Mouse (Mus musculus) olfactory bulb, adult 2 months (tissue): ENCODE results near the gene Rora. TPM values are rescaled to one million over a fixed set of nuclear protein-coding genes. Genes with fewer than 3 reads are reported as not detected.

Experiments
- H3K27ac ChIP-seq: fragments of 200-500 bp; 2 replicates; pipeline ENCODE4 v1.5.1; 2012; ENCODE audit warnings: low read depth, low read length; ENCODE audit not compliant: insufficient read depth
- H3K4me1 ChIP-seq: fragments of 200-500 bp; 2 replicates; pipeline ENCODE4 v1.6.1; 2012; ENCODE audit warnings: low read length; ENCODE audit not compliant: control insufficient read depth, insufficient read depth
- H3K4me3 ChIP-seq: fragments of 200-500 bp; 2 replicates; pipeline ENCODE4 v1.5.1; 2012; ENCODE audit warnings: mild to moderate bottlenecking, low read depth, low read length, moderate library complexity; ENCODE audit not compliant: insufficient read depth
- CTCF ChIP-seq: fragments of 200-500 bp; IDR thresholded peaks from 2 replicates; pipeline ENCODE4 v1.5.1; 2012; ENCODE audit warnings: low read depth, mild to moderate bottlenecking, low read length, moderate library complexity; ENCODE audit not compliant: insufficient read depth
- POLR2A ChIP-seq: fragments of 200-500 bp; IDR thresholded peaks from 2 replicates; pipeline ENCODE4 v1.6.1; 2012; ENCODE audit warnings: mild to moderate bottlenecking, low read depth, low read length, moderate library complexity; ENCODE audit not compliant: insufficient read depth
- WGBS: fragments of 180-500 bp; shearing (Covaris S2); methylation state at CpG from one replicate; pipeline ENCODE4 v1.1.7; 2018; 5-methylcytosine and 5-hydroxymethylcytosine counted together
- polyA plus RNA-seq: library from polyadenylated mRNA; stranded (reverse); fragments of >200 nt; gene quantifications from 2 replicates; pipeline ENCODE4 v1.2.4, GENCODE M21; 2012; ENCODE audit warnings: low replicate concordance; ENCODE audit not compliant: missing spikeins, insufficient read depth, insufficient read length

Gene Rora
- polyA plus RNA-seq, 1 experiment: not detected

- Histone ChIP-seq H3K4me1 (peaks cover 2% of the 10 kb centered on the region; the same call in 1 of the 2 replicates), H3K4me3 (no peak overlapping the region), H3K27ac (no peak overlapping the region)
- TF ChIP-seq POLR2A (no peak), CTCF (no peak)
- 96% methylated on average over 4 of the region's 4 CpGs for WGBS
Observed at GRCm38 (mm10) chr9:68699856-68700255, 46.3 kb downstream of the Rora start.

DNA sequence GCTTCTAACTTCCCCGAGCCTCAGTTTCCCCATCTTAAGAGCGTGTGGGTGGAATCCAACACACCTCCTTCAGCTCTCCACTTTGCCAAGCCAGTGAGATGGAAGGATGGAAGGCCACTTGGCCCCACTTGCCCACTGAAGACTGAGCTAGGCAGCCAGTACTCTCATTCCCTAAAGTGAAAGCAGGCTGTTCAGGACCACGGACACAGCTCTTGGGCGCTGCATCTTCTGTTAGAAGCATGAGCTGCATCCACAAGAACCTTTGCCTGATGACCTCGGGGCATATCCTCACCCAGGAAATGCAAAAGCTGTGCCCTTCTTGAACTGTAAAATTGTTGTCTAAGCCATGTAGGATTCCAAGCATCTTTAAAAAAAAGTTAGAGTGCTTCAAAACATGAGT, 54.0 kb downstream of the Rora start:
- TF ChIP-seq CTCF: no peak
- Histone ChIP-seq H3K4me1 (peaks cover 13% of the 10 kb centered on the region), H3K4me3 (no peak overlapping the region), H3K27ac (no peak overlapping the region)
- 83% methylated on average over 5 of the region's 5 CpGs for WGBS

GRCm38 (mm10) chr9:68709232-68709631, 55.6 kb downstream of the Rora start:
- Histone ChIP-seq H3K4me1 (peaks cover 13% of the 10 kb centered on the region), H3K4me3 (no peak overlapping the region), H3K27ac (no peak overlapping the region)
- 79% methylated on average over 8 of the region's 8 CpGs for WGBS
- TF ChIP-seq CTCF (no peak), POLR2A (no peak)

DNA sequence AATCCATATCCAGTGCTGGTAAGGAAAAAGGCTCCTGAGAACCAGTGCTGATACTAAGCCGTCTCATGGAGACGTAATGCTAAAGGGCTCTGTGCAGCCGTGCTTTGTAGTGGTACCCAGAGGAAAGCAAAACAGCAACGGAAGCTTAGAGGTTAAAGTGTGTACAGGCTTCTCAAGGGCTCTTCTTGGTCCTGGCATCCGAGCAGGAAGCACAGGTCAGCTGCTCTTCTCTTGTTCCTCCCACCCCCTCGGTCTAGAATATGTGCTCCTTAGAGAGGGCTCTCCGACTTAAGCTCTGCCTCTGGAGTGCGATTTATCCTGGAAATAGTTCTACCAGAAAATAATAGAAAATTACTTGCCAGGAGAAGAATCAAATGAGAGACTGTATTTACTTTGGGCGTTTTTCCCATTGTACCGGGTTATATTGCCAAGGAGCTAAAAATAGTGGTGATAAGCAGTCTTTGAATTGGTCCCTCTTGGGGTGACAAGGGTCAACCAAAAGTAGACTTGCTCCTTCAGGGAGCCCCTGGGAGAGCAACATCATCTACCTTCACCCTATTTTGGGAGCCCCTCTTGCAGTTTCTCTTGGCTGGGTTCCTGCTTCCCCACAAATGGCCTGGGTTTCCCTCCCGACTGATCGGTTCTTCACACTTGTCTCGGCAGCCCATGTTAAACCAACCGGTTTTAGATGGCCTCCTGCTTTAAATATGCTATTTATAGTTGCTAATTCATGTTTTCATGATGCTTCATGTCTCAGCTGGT, 57.5 kb downstream of the Rora start:
- H3K4me3 ChIP-seq: no peak overlapping the region
- no peak overlapping the region for H3K27ac ChIP-seq
- TF ChIP-seq POLR2A: no peak
- TF ChIP-seq CTCF: no peak
- peaks cover 13% of the 10 kb centered on the region for H3K4me1 ChIP-seq
- WGBS: 33% methylated on average over 14 of the region's 14 CpGs

GRCm38 (mm10) chr9:68716961-68717360, 63.4 kb downstream of the Rora start:
- Histone ChIP-seq H3K4me1 (no peaks in the 10 kb centered on the region), H3K4me3 (no peak overlapping the region), H3K27ac (no peak overlapping the region)
- 29% methylated on average over 5 of the region's 5 CpGs for WGBS
- TF ChIP-seq POLR2A: no peak
- 0 out of 2 replicates have a peak, but pooled peaks have one; percentile 9 for TF ChIP-seq CTCF

- no peak for TF ChIP-seq POLR2A
- TF ChIP-seq CTCF: no peak
Observed at GRCm38 (mm10) chr9:68718427-68718826, 64.8 kb downstream of the Rora start.

GRCm38 (mm10) chr9:68719286-68719685, 65.7 kb downstream of the Rora start:
- WGBS: 66% methylated on average over 9 of the region's 9 CpGs
- H3K4me1 ChIP-seq: no peaks in the 10 kb centered on the region
- H3K27ac ChIP-seq: no peak overlapping the region
- H3K4me3 ChIP-seq: no peak overlapping the region
- TF ChIP-seq CTCF: no peak

More at GRCm38 (mm10) chr9:68718427-68718826, 64.8 kb downstream of the Rora start:
- H3K27ac ChIP-seq: no peak overlapping the region
- whole genome bisulfite sequencing: 93% methylated on average over 6 of the region's 6 CpGs
- H3K4me3 ChIP-seq: no peak overlapping the region
- no peaks in the 10 kb centered on the region for H3K4me1 ChIP-seq

GRCm38 (mm10) chr9:68724636-68725285, 71.2 kb downstream of the Rora start:
- no peak overlapping the region for H3K27ac ChIP-seq

GRCm38 (mm10) chr9:68727166-68727855, 73.7 kb downstream of the Rora start:
- TF ChIP-seq CTCF (no peak), POLR2A (no peak)
- Histone ChIP-seq H3K4me3 (no peak overlapping the region), H3K4me1 (peaks cover 2% of the 10 kb centered on the region; the same call in 1 of the 2 replicates), H3K27ac (0 out of 2 replicates have a peak overlapping the region, but pooled peaks have one; percentile 16)
- WGBS: 79% methylated on average over 11 of the region's 11 CpGs

More at GRCm38 (mm10) chr9:68724636-68725285, 71.2 kb downstream of the Rora start:
- Histone ChIP-seq H3K4me1 (peaks cover 2% of the 10 kb centered on the region; the same call in 1 of the 2 replicates), H3K4me3 (no peak overlapping the region)
- WGBS: 87% methylated on average over 8 of the region's 8 CpGs
- no peak for TF ChIP-seq POLR2A
- TF ChIP-seq CTCF: no peak
